Mouse (Mus musculus): ENCODE measurements around the gene Nudt21. TPM values are rescaled to one million over a fixed set of nuclear protein-coding genes. Genes with fewer than 3 reads are reported as not detected.

Nudt21 gene
- 10 to 100 TPM; 57.1 to 87.8 TPM for polyA plus RNA-seq (2017; shearing (Covaris generic))

- ATAC-seq, result peak; percentile 98
Observed at GRCm38 (mm10) chr8:94036944-94037524, at the start of gene Nudt21, which contains the start of gene Ogfod1. Gene Nudt21, minus strand, starts transcription at chr8:94037031. Gene Ogfod1, plus strand, starts transcription at chr8:94037198.

- ATAC-seq, result no peak
Observed at GRCm38 (mm10) chr8:94076461-94077192, 39.8 kb upstream of the Nudt21 start.

DNA sequence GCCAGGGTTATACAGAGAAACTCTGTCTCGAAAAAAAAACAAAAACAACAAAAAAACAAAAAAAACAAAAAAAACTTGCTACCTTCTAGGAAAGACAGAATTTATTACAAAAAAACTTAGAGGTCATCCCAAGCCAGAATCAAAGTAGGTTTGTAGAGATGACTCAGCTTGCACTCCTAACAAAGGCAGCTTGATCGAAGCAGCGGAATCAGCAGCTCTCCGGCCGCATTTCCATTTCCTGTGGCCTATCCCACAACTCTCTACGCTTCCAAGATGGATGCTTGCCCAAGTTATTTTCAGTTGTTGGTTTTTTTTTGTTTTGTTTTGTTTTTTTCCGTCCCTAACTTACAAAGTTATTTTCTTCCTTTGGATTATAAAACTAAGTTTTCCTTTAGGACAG lies 32.0 kb upstream of the Nudt21 start:
- no peak for ATAC-seq

DNA sequence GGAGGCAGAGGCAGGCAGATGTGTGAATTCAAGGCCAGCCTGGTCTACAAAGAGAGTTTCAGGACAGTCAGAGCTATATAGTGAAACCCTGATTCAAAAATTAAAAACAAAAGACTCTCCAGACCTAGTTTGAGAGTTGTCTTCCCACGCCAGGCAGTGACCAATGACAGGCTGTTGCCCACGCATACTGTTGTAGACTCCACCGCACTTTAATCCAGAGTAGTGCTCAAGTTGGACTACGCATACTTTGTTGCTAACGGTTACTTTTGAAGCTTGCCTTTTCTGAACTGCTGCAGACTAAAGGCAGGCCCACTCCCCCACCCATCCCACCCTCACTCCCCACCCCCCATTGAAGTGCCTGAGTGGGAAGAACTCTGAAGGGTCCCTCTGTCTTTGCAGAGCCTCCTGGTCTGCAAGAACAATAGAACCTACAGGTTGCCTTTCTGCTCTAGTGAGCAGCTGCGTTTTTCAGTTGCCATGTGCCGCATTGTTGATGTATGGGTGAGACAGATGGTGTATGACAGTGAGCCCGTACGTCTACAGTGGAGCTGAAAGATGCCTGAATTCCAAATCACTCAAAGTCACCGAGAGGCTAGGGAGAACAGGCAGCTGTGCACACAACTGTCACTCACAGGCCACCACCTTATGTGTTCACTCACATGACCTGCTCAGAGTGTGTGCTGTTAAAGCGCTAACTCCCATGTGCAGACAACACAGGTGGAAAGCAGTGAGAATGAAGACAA lies 29.5 kb upstream of the Nudt21 start:
- ATAC-seq, result no peak

DNA sequence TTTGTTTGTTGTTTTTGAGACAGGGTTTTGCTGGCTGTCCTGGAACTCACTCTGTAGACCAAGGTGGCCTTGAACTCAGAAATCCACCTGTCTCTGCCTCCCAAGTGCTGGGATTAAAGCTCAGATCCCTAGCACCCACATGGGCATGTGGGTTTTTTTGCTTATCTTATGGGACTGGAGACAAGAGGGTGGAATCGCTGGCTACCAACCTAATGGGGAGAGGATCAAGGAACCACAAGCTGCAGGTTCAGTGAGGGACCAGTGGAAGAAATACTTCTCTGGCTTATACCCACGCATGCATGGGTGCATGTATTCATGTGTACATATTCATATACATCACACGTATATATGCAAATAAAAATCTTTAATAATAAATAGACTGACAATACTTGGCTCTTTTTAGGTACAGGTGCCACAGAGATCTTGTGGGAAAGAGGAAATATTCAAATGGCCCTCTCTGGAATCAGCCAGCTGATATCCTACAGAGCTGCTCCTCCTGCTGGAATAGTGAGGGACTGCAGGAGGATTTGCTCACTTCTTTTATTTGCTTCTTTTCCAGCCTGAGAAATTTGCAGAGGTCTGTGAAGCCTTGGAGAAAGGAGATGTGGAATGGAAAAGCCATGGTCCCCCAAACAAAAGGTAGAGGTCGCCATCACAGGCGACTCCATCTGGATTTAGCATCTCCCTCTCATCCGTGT lies 20.5 kb upstream of the Nudt21 start:
- peak; percentile 61 for ATAC-seq

DNA sequence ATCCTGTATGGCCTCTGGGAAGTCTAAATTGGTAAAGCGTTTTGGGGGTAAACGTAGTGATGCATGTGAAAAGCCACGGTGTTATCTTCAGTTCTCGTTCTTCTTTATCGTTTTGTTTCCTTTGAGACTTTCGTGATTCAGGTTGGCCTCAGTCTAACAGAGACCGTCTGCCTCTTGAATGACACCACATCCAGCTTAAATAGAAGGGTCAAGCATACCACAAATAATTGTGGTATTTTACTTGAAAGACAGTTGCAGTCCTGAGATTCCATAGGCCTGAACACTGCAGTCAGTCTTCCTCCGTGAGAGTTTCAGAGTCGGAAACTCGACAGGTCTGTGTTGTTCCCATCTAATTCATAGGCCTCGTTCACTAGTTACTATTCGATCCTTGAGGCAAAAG lies 15.9 kb upstream of the Nudt21 start:
- no peak for ATAC-seq

DNA sequence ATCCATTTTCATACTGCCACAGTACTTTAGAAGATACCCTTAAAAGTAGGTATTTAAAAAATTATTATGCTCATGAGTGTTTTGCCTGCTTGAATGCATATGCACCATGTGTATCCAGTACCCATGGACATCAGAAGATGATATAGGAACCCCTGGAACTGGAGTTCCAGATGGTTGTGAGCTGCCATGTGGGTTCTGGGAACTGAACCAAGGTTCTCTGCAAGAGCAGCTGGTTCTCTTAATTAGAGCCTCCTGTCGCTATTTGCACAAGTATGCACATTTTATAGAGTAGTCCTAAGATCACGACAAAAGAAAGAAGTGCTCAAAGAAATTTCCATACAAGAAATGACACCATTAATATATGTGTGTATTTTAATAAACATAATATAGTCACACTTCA lies 11.0 kb upstream of the Nudt21 start:
- no peak for ATAC-seq

DNA sequence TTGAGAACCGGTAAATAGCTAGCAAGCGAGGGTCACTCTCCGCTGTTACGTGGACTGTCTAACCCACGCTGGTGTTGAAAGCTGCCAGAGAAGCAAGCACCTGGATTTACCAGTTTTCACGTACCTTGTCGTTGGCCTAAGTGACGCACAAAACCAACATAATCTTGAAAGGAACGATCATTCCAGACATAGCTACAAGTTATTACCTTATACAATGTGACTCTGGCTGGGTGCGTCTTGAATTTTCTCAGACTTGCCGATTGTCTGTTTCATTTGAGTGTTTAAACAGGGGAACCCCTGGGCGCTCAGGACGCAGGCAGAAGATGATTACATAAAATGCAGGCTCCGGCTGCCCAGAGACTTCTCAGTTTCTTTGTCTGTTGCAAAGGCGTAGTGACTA lies 975 bp upstream of the Nudt21 start:
- ATAC-seq, result no peak

GRCm38 (mm10) chr8:94036541-94036940 lies 290 bp downstream of the Nudt21 start:
- ATAC-seq, result peak; percentile 35

DNA sequence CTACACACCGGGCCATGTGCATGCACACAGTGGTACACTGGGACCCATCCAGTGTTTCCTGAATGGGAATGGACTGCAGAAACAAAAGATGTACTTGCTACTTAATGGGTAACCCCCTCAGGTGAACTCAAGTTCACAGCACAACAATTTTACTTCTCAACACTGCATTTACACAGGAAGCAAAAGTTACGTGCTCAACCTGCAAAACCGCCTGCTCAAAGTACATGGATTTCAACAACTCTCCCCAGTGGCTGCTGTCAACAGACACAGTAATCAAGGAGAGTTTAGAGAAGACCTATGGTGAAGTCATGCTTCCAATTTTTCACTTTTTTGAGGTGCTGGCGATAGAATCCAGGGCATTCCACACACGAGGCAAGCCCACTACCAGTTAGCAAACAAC lies 1.6 kb downstream of the Nudt21 start:
- ATAC-seq, result no peak

GRCm38 (mm10) chr8:94033601-94034000 lies 3.2 kb downstream of the Nudt21 start:
- ATAC-seq, result no peak

DNA sequence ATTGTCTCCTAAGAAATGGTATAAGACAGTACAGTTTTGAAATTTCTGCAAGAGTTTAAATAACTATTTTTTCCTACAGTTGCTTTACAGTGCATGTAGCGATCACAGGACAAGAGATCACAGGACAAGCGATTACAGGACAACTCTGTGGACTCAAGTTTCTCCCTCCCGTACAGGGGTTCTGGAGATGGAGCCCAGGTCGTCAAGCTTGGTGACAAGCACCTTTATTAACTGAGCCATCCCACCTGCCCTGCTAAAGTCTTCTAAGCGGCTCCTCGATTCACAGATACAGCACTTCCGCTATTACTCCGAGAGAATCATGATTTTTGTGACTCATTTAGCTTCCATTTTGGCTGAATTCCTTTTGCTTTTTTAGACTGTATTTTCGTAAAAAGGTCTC lies 7.1 kb downstream of the Nudt21 start:
- no peak for ATAC-seq

DNA sequence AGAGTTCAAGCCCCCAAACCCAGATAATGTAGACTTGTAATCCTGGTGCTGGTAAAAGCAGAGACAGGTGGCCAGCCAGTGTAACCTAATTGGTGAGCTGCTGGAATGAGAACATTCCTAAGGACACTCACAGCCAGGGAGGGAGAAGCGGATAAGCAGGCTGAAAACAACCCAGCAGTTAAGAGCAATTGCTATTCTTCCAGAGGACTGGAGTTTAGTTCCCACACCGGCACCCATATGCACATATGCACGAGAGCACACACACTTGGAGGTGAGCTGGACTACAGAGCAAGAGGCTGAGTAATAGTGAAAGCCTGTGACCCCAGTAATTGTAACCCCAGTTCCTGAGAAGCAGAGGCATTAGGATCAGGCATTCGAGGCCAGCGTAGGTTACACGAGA lies 12.9 kb downstream of the Nudt21 start:
- ATAC-seq, result no peak

- no peak for ATAC-seq
Observed at GRCm38 (mm10) chr8:94013026-94013612, 23.7 kb downstream of the Nudt21 start.

DNA sequence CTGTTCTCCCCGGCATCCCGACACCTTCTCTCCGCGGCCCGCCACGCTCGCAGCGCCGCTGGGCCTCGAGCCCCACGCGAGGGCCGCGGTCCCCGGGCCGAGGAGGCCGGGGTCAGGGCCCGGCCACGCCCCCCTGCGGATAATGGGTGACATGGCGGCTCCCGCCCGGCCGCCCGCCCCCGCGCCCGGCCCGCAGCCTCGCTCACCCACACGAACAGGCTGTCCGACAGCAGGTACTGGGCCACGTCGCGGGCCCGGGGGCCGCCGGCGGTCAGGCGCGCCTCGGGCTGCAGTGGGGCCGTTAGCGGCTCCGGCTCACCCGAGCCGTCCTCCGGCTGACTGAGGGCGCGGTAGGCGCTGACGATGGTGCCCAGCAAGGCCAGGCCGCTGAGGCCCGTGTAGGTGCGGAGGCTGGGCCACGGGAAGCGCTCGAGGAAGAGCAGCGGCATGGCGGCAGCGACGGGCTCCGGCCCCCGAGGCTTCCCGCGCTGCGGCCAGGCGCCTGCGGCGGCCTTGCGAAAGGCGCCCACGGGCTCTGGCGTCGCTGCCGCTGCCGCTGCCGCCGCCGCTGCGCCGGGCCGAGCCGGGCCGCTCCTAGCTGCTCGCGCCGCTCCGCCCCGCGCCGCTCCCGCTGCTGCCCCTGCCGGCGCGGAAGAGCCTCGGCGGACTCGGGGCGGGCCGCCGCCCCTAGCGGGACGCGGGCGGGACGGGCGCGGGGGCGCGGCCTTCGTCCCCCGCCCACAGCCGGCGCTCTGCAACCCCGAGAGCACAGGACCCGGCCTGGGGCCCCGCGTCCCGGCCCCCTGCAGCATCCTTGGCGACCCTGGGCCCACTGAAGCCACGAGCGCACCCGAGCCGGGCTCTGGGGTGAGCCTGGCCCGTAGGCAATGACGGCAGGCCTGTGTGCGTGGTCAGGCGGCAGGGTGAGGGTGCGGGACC lies 24.5 kb downstream of the Nudt21 start, which contains the start of gene Amfr:
Gene Amfr (minus strand): TSS at position 830 of the 939 bp plus-strand sequence.
- peak; percentile 74 for ATAC-seq

GRCm38 (mm10) chr8:94011076-94012012 lies 25.5 kb downstream of the Nudt21 start:
- peak; percentile 1 for ATAC-seq

DNA sequence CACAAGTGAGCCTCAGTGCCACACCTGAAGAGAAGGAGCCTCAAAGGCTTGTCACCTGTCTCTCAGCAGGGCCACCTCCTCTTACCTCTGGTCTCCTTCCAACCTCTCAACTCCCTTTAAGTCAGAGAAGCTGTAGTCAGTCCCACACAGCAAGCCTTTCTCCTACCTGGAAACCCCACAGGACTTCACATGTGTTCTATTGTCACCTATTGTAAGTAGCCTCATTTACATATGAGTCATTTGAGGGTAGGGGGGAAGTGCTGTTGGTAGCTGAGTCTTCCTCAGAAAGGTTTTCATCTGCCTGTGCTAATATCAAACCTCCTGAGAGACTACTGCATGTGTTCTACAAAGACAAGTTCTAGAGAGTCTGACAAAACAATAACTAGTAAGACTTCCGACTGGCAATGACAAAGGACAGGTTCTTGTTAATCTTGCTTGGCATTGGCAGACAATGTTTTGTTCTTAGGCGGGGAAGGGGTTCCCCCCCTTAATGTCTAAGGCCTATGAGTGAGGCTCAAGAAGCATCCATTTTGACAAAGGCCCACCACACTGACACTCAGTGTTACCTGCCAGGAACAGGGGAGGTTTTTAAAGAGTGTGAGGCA lies 26.6 kb downstream of the Nudt21 start:
- ATAC-seq, result peak; percentile 56

DNA sequence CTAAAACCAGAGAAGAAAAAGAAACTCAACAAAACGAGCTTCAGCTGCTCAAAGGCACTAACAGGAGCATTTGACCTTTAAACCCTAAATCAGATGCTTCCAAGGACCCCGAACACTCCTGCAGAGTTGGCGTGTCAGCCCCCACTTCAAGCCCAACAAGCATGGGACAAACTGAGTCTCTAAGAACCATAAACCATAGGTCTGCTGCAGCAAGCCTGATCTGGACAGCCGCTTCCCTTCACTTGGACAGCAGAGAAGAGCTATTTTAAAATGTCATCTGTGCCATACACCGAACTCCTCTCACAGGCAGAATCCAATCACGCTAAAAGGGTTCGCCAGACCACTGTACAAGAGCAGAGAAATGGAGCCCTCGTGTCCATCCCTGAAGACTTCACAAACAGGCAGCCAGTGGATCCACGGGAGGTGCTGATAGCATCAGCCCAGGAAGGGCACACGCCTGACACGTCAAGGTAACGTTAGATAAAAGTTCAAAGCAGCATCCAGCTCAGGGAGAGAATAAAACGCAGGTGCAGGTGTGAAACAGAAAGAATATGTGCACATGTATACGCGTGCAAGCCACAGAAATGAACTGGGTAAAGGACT lies 27.5 kb downstream of the Nudt21 start:
- ATAC-seq, result no peak

DNA sequence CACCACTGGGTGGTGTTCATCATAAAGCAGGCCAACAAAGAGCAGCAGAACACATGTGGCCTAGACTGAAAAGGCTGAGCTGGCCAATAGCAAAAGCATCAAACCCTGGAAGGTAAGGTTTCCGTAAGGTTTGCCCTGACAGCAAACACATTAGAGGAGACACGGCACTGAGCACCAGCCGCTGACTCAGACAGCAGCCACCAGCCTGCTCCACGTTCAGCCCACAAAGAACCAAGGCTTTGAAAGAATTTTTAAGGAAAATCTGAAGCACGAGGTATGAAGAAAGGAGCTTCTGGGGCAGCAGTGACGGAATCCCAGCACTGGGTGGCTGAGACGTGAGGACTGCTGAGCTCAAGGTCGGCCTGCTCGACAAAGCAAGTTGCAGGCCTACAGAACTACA lies 32.7 kb downstream of the Nudt21 start:
- no peak for ATAC-seq

All from CD4-positive, CD25-positive, alpha-beta regulatory T cell, adult 4 months (primary cell).